Mouse (Mus musculus) intestine, postnatal 0 days (tissue): ENCODE measurements around the gene Capn9. TPM values are rescaled to one million over a fixed set of nuclear protein-coding genes. Genes with fewer than 3 reads are reported as not detected.

ENCODE experiments used
- ATAC-seq: fragments of 200-750 bp; cut with Nextera tagmentation; 2 replicates; pipeline ENCODE4 v1.8.0; 2017; ENCODE audit warnings: mild to moderate bottlenecking, moderate TSS enrichment, moderate library complexity
- H3K27ac ChIP-seq: fragments of 300-500 bp; sonication (generic); 2 replicates; pipeline ENCODE4 v1.5.1; 2014; ENCODE audit warnings: mild to moderate bottlenecking, low read depth, low read length, moderate library complexity
- H3K27me3 ChIP-seq: fragments of 300-500 bp; sonication (generic); replicated peaks from 2 replicates; pipeline ENCODE4 v1.6.1; 2014; ENCODE audit warnings: low read length, mixed read lengths; ENCODE audit not compliant: control insufficient read depth, insufficient read depth
- H3K36me3 ChIP-seq: fragments of 300-500 bp; sonication (generic); 2 replicates; pipeline ENCODE4 v1.6.1; 2014; ENCODE audit warnings: mild to moderate bottlenecking, moderate library complexity; ENCODE audit not compliant: control insufficient read depth, insufficient read depth
- H3K4me1 ChIP-seq: fragments of 300-500 bp; sonication (generic); replicated peaks from 2 replicates; pipeline ENCODE4 v1.6.1; 2014; ENCODE audit warnings: antibody characterized with exemption, low read length, mixed read lengths; ENCODE audit not compliant: control insufficient read depth, insufficient read depth
- H3K4me2 ChIP-seq: fragments of 300-500 bp; sonication (generic); replicated peaks from 2 replicates; pipeline ENCODE4 v1.6.1; 2014; ENCODE audit warnings: low read depth, mild to moderate bottlenecking, moderate library complexity
- H3K4me3 ChIP-seq: fragments of 300-500 bp; sonication (generic); 2 replicates; pipeline ENCODE4 v1.5.1; 2014; ENCODE audit warnings: low read depth, low read length
- H3K9ac ChIP-seq: fragments of 300-500 bp; sonication (generic); 2 replicates; pipeline ENCODE4 v1.6.1; 2014; ENCODE audit warnings: mild to moderate bottlenecking, low read depth, low read length
- H3K9me3 ChIP-seq: fragments of 300-500 bp; sonication (generic); 2 replicates; pipeline ENCODE4 v1.6.1; 2016; ENCODE audit warnings: mixed run types; ENCODE audit not compliant: control insufficient read depth
- CTCF ChIP-seq: sonication (generic); IDR thresholded peaks from 2 replicates; pipeline ENCODE4 v1.5.1; 2016; ENCODE audit warnings: low read depth, mild to moderate bottlenecking, control low read depth, antibody characterized with exemption, moderate library complexity
- WGBS: fragments of 180-500 bp; shearing (Covaris S2); extraction: QIAGEN DNeasy Blood & Tissue Kit; methylation state at CpG from one replicate; pipeline ENCODE4 v1.1.7; 2014; 5-methylcytosine and 5-hydroxymethylcytosine counted together
- polyA plus RNA-seq: library from polyadenylated mRNA; unstranded; fragments of >200 nt; fragmentation: Nextera tagmentation; extraction: Ambion mirVana; gene quantifications from 2 replicates; pipeline ENCODE4 v1.2.1, GENCODE M21; 2015

Capn9 gene
- polyA plus RNA-seq = 2.0 and 2.7 TPM in 2 replicates

GRCm38 (mm10) chr8:124575811-124576210, at the start of gene Capn9:
Capn9 (plus strand) TSS chr8:124576111.
- no peak within 1 kb of the TSS for H3K4me3 ChIP-seq
- H3K27ac ChIP-seq = no peak within 1 kb of the TSS
- 81% methylated on average over 8 of the region's 8 CpGs for WGBS

GRCm38 (mm10) chr8:124526261-124526660, 49.6 kb upstream of the Capn9 start:
- H3K36me3 ChIP-seq = peaks cover 63% of the 10 kb centered on the region
- H3K27me3 ChIP-seq = no peaks in the 10 kb centered on the region
- no peak overlapping the region for H3K9ac ChIP-seq

More at GRCm38 (mm10) chr8:124575811-124576210, at the start of gene Capn9:
- Histone ChIP-seq H3K4me2 (no peak within 1 kb of the TSS), H3K36me3 (no peaks in the 10 kb centered on the region), H3K4me1 (no peaks in the 10 kb centered on the region), H3K27me3 (no peaks in the 10 kb centered on the region), H3K9me3 (no peaks in the 10 kb centered on the region), H3K9ac (no peak within 1 kb of the TSS)
- ATAC-seq = no peak
- no peak for TF ChIP-seq CTCF

GRCm38 (mm10) chr8:124530076-124530475, 45.8 kb upstream of the Capn9 start:
- no peaks in the 10 kb centered on the region for H3K27me3 ChIP-seq
- H3K27ac ChIP-seq = no peak overlapping the region
- peaks cover 91% of the 10 kb centered on the region for H3K36me3 ChIP-seq
- no peak overlapping the region for H3K4me3 ChIP-seq
- H3K4me1 ChIP-seq = no peaks in the 10 kb centered on the region
- no peak overlapping the region for H3K9ac ChIP-seq
- no peak for TF ChIP-seq CTCF
- WGBS = 92% methylated on average over 14 of the region's 14 CpGs
- no peak overlapping the region for H3K4me2 ChIP-seq
- no peaks in the 10 kb centered on the region for H3K9me3 ChIP-seq
- no peak for ATAC-seq

More at GRCm38 (mm10) chr8:124526261-124526660, 49.6 kb upstream of the Capn9 start:
- no peak for TF ChIP-seq CTCF
- WGBS = 92% methylated on average over 11 of the region's 11 CpGs
- H3K9me3 ChIP-seq = no peaks in the 10 kb centered on the region
- no peak overlapping the region for H3K4me3 ChIP-seq
- no peak for ATAC-seq
- H3K4me2 ChIP-seq = no peak overlapping the region
- no peak overlapping the region for H3K27ac ChIP-seq
- 0 out of 2 replicates have a peak, but pooled peaks cover 6% of the 10 kb centered on the region for H3K4me1 ChIP-seq

GRCm38 (mm10) chr8:124530556-124530955, 45.4 kb upstream of the Capn9 start:
- no peak overlapping the region for H3K27ac ChIP-seq
- 90% methylated on average over 7 of the region's 7 CpGs for WGBS
- H3K27me3 ChIP-seq = no peaks in the 10 kb centered on the region
- no peaks in the 10 kb centered on the region for H3K9me3 ChIP-seq
- H3K9ac ChIP-seq = no peak overlapping the region
- ATAC-seq = no peak
- H3K4me3 ChIP-seq = no peak overlapping the region
- no peak for TF ChIP-seq CTCF
- H3K4me2 ChIP-seq = no peak overlapping the region
- no peaks in the 10 kb centered on the region for H3K4me1 ChIP-seq
- H3K36me3 ChIP-seq = peaks cover 93% of the 10 kb centered on the region

- Histone ChIP-seq H3K9me3 (no peaks in the 10 kb centered on the region), H3K9ac (no peak overlapping the region), H3K36me3 (peaks cover 93% of the 10 kb centered on the region), H3K27ac (no peak overlapping the region), H3K4me1 (no peaks in the 10 kb centered on the region), H3K4me3 (no peak overlapping the region), H3K4me2 (no peak overlapping the region), H3K27me3 (no peaks in the 10 kb centered on the region)
- TF ChIP-seq CTCF = no peak
- 93% methylated on average over 4 of the region's 4 CpGs for WGBS
- ATAC-seq = no peak
Observed at GRCm38 (mm10) chr8:124530996-124531395, 44.9 kb upstream of the Capn9 start.

- H3K9ac ChIP-seq = no peak overlapping the region
- H3K36me3 ChIP-seq = peaks cover 89% of the 10 kb centered on the region
- H3K4me1 ChIP-seq = no peaks in the 10 kb centered on the region
- no peak overlapping the region for H3K27ac ChIP-seq
- no peak overlapping the region for H3K4me2 ChIP-seq
- H3K4me3 ChIP-seq = no peak overlapping the region
- WGBS = 95% methylated on average over 3 of the region's 3 CpGs
- no peaks in the 10 kb centered on the region for H3K27me3 ChIP-seq
- no peak for TF ChIP-seq CTCF
- ATAC-seq = no peak
- no peaks in the 10 kb centered on the region for H3K9me3 ChIP-seq
Observed at GRCm38 (mm10) chr8:124532626-124533025, 43.3 kb upstream of the Capn9 start.

- no peak for ATAC-seq
- whole genome bisulfite sequencing = 70% methylated on average over 5 of the region's 5 CpGs
- H3K36me3 ChIP-seq = peaks cover 91% of the 10 kb centered on the region
Observed at GRCm38 (mm10) chr8:124535451-124535850, 40.5 kb upstream of the Capn9 start.

More at GRCm38 (mm10) chr8:124535451-124535850, 40.5 kb upstream of the Capn9 start:
- Histone ChIP-seq H3K4me2 (no peak overlapping the region), H3K9me3 (no peaks in the 10 kb centered on the region), H3K27me3 (no peaks in the 10 kb centered on the region), H3K9ac (no peak overlapping the region), H3K4me3 (no peak overlapping the region), H3K27ac (no peak overlapping the region), H3K4me1 (no peaks in the 10 kb centered on the region)
- TF ChIP-seq CTCF = no peak
